Mouse (Mus musculus) lung, postnatal 0 days (tissue): ENCODE measurements at regions not wholly inside any gene's neighbourhood (a gene's known extent, or its start where the extent isn't known, plus 50 kb on each side); places are given as distances from the start of the nearest gene placed in this dataset.
"Not testable (repeated sequence)": the region's sequence is repeated elsewhere in the genome, so short reads cannot be mapped to it uniquely, and the experiment has no call there.

Source experiments
- ATAC-seq: fragments of 200-750 bp; cut with Nextera tagmentation; 2 replicates; pipeline ENCODE4 v1.8.0; 2017; ENCODE audit warnings: moderate library complexity
- DNase-seq: peaks from one replicate; pipeline ENCODE4 v3.0.0-alpha.2; 2016; ENCODE audit warnings: low spot score
- H3K27ac ChIP-seq: fragments of 300-500 bp; sonication (generic); 2 replicates; pipeline ENCODE4 v1.5.1; 2014; ENCODE audit warnings: antibody characterized with exemption, mild to moderate bottlenecking, low read length, mixed read lengths
- H3K27me3 ChIP-seq: fragments of 300-500 bp; sonication (generic); replicated peaks from 2 replicates; pipeline ENCODE4 v1.6.1; 2014; ENCODE audit warnings: low read length, mixed read lengths; ENCODE audit not compliant: insufficient read depth
- H3K36me3 ChIP-seq: fragments of 300-500 bp; sonication (generic); 2 replicates; pipeline ENCODE4 v1.6.1; 2014; ENCODE audit warnings: low read length, mixed read lengths; ENCODE audit not compliant: insufficient read depth
- H3K4me1 ChIP-seq: fragments of 300-500 bp; sonication (generic); 2 replicates; pipeline ENCODE4 v1.6.1; 2014; ENCODE audit warnings: antibody characterized with exemption, low read depth, low read length, mixed read lengths; ENCODE audit not compliant: insufficient read depth
- H3K4me2 ChIP-seq: fragments of 300-500 bp; sonication (generic); replicated peaks from 2 replicates; pipeline ENCODE4 v1.6.1; 2014; ENCODE audit warnings: low read depth, mild to moderate bottlenecking, low read length, moderate library complexity, mixed read lengths
- H3K4me3 ChIP-seq: fragments of 300-500 bp; sonication (generic); 2 replicates; pipeline ENCODE4 v1.5.1; 2014; ENCODE audit warnings: low read depth, low read length
- H3K9ac ChIP-seq: fragments of 300-500 bp; sonication (generic); replicated peaks from 2 replicates; pipeline ENCODE4 v1.6.1; 2014; ENCODE audit warnings: low read depth, mild to moderate bottlenecking
- H3K9me3 ChIP-seq: fragments of 300-500 bp; sonication (generic); 2 replicates; pipeline ENCODE4 v1.6.1; 2016; ENCODE audit warnings: low read length, mixed read lengths
- CTCF ChIP-seq: IDR thresholded peaks from 2 replicates; pipeline ENCODE4 v1.5.1; 2016; ENCODE audit warnings: antibody characterized with exemption, mild to moderate bottlenecking
- EP300 ChIP-seq: IDR thresholded peaks from 2 replicates; pipeline ENCODE4 v1.6.1; 2016; ENCODE audit warnings: antibody characterized with exemption, mild to moderate bottlenecking, control low read depth
- WGBS: fragments of 180-500 bp; shearing (Covaris S2); extraction: QIAGEN DNeasy Blood & Tissue Kit; methylation state at CpG from one replicate; pipeline ENCODE4 v1.1.7; 2014; 5-methylcytosine and 5-hydroxymethylcytosine counted together

GRCm38 (mm10) chr12:11037951-11038350 is 112.9 kb downstream of the Kcns3 start:
- ATAC-seq = no peak
- H3K9me3 ChIP-seq = no peaks in the 10 kb centered on the region
- no peak overlapping the region for H3K4me3 ChIP-seq
- WGBS = 84% methylated on average over 4 of the region's 4 CpGs
- no peak for TF ChIP-seq EP300
- TF ChIP-seq CTCF = no peak
- no peaks in the 10 kb centered on the region for H3K4me1 ChIP-seq
- no peaks in the 10 kb centered on the region for H3K36me3 ChIP-seq
- H3K27me3 ChIP-seq = no peaks in the 10 kb centered on the region
- no peak overlapping the region for H3K27ac ChIP-seq
- H3K9ac ChIP-seq = no peak overlapping the region
- no peak for DNase-seq
- H3K4me2 ChIP-seq = no peak overlapping the region

- WGBS = 54% methylated on average over 11 of the region's 11 CpGs
- no peaks in the 10 kb centered on the region for H3K9me3 ChIP-seq
- no peaks in the 10 kb centered on the region for H3K36me3 ChIP-seq
- no peak overlapping the region for H3K4me2 ChIP-seq
- no peak overlapping the region for H3K4me3 ChIP-seq
- H3K9ac ChIP-seq = no peak overlapping the region
- H3K4me1 ChIP-seq = no peaks in the 10 kb centered on the region
- TF ChIP-seq CTCF (no peak), EP300 (no peak)
- no peaks in the 10 kb centered on the region for H3K27me3 ChIP-seq
- ATAC-seq (no peak), DNase-seq (no peak)
- H3K27ac ChIP-seq = no peak overlapping the region
Measured at GRCm38 (mm10) chr12:11020571-11021545, 130.0 kb downstream of the Kcns3 start.

- Histone ChIP-seq H3K4me1 (no peaks in the 10 kb centered on the region), H3K4me3 (no peak overlapping the region), H3K36me3 (no peaks in the 10 kb centered on the region), H3K4me2 (no peak overlapping the region), H3K27ac (no peak overlapping the region), H3K9me3 (no peaks in the 10 kb centered on the region), H3K9ac (no peak overlapping the region), H3K27me3 (no peaks in the 10 kb centered on the region)
- no peak for DNase-seq
- TF ChIP-seq EP300 (no peak), CTCF (no peak)
- WGBS = 59% methylated on average over 1 of the region's 1 CpGs
- ATAC-seq = no peak
Measured at GRCm38 (mm10) chr12:11011159-11011558, 139.7 kb downstream of the Kcns3 start.

- Histone ChIP-seq H3K4me2 (no peak overlapping the region), H3K4me3 (no peak overlapping the region), H3K27ac (no peak overlapping the region), H3K4me1 (no peaks in the 10 kb centered on the region), H3K9ac (no peak overlapping the region), H3K27me3 (no peaks in the 10 kb centered on the region), H3K9me3 (no peaks in the 10 kb centered on the region), H3K36me3 (no peaks in the 10 kb centered on the region)
- DNase-seq (no peak), ATAC-seq (no peak)
- no peak for TF ChIP-seq CTCF
- TF ChIP-seq EP300 = no peak
- 60% methylated on average over 3 of the region's 3 CpGs for WGBS
Measured at GRCm38 (mm10) chr12:10984295-10984694, 166.6 kb downstream of the Kcns3 start.

- Histone ChIP-seq H3K9ac (no peak overlapping the region), H3K9me3 (no peaks in the 10 kb centered on the region), H3K27me3 (no peaks in the 10 kb centered on the region), H3K4me3 (no peak overlapping the region), H3K4me2 (no peak overlapping the region), H3K36me3 (no peaks in the 10 kb centered on the region), H3K27ac (no peak overlapping the region), H3K4me1 (no peaks in the 10 kb centered on the region)
- 19% methylated on average over 5 of the region's 5 CpGs for WGBS
- no peak for DNase-seq
- ATAC-seq = no peak
- TF ChIP-seq EP300 = no peak
- no peak for TF ChIP-seq CTCF
Measured at GRCm38 (mm10) chr12:10949184-10949583, 201.7 kb downstream of the Kcns3 start.

GRCm38 (mm10) chr12:10941064-10941463 is 209.8 kb downstream of the Kcns3 start:
- no peak for TF ChIP-seq EP300
- no peak for TF ChIP-seq CTCF
- no peak for DNase-seq

GRCm38 (mm10) chr12:10900054-10900453 is 250.8 kb downstream of the Kcns3 start:
- H3K36me3 ChIP-seq, H3K27ac ChIP-seq, H3K4me2 ChIP-seq, ATAC-seq, H3K9ac ChIP-seq, H3K9me3 ChIP-seq, H3K27me3 ChIP-seq, H3K4me3 ChIP-seq, H3K4me1 ChIP-seq, DNase-seq: not testable (repeated sequence)
- WGBS = 88% methylated on average over 9 of the region's 14 CpGs

More at GRCm38 (mm10) chr12:10941064-10941463, 209.8 kb downstream of the Kcns3 start:
- Histone ChIP-seq H3K4me2 (no peak overlapping the region), H3K9me3 (no peaks in the 10 kb centered on the region), H3K4me1 (no peaks in the 10 kb centered on the region), H3K4me3 (no peak overlapping the region), H3K9ac (no peak overlapping the region), H3K27ac (no peak overlapping the region), H3K27me3 (no peaks in the 10 kb centered on the region), H3K36me3 (no peaks in the 10 kb centered on the region)
- WGBS = 41% methylated on average over 3 of the region's 3 CpGs
- no peak for ATAC-seq
